Mouse (Mus musculus) liver, postnatal 0 days (tissue): Measurements from ENCODE around the gene Fam98c.

Source experiments
- CTCF ChIP-seq: sonication (generic); IDR thresholded peaks from 2 replicates; pipeline ENCODE4 v1.5.1; 2016; ENCODE audit warnings: antibody characterized with exemption, low read depth
- EP300 ChIP-seq: IDR thresholded peaks from 2 replicates; pipeline ENCODE4 v1.6.1; 2016; ENCODE audit warnings: antibody characterized with exemption, low read depth, mild to moderate bottlenecking

- TF ChIP-seq CTCF: no peak
- no peak for TF ChIP-seq EP300
These were observed 15.6 kb upstream of the Fam98c start for GRCm38 (mm10) chr7:29171562-29172097.
